Mouse (Mus musculus) heart, postnatal 0 days (tissue): ENCODE data around the gene March7. TPM values are rescaled to one million over a fixed set of nuclear protein-coding genes. Genes with fewer than 3 reads are reported as not detected.

Experiments used
- ATAC-seq: fragments of 200-750 bp; cut with Nextera tagmentation; 2 replicates; pipeline ENCODE4 v1.8.0; 2017; ENCODE audit warnings: low read depth, moderate number of reproducible peaks, moderate library complexity; ENCODE audit not compliant: insufficient read depth
- DNase-seq: peaks from one replicate; pipeline ENCODE4 v3.0.0-alpha.2; 2016; ENCODE audit warnings: low spot score
- H3K27ac ChIP-seq: fragments of 300-500 bp; sonication (generic); 2 replicates; pipeline ENCODE4 v1.5.1; 2014; ENCODE audit warnings: low read depth, mild to moderate bottlenecking
- H3K27me3 ChIP-seq: fragments of 300-500 bp; sonication (generic); 2 replicates; pipeline ENCODE4 v1.6.1; 2014; ENCODE audit warnings: low read length, mixed read lengths; ENCODE audit not compliant: control insufficient read depth, insufficient read depth
- H3K36me3 ChIP-seq: fragments of 300-500 bp; sonication (generic); replicated peaks from 2 replicates; pipeline ENCODE4 v1.6.1; 2014; ENCODE audit warnings: low read length, mixed read lengths; ENCODE audit not compliant: control insufficient read depth, insufficient read depth
- H3K4me1 ChIP-seq: fragments of 300-500 bp; sonication (generic); 2 replicates; pipeline ENCODE4 v1.6.1; 2014; ENCODE audit warnings: antibody characterized with exemption; ENCODE audit not compliant: control insufficient read depth, insufficient read depth
- H3K4me2 ChIP-seq: fragments of 300-500 bp; sonication (generic); 2 replicates; pipeline ENCODE4 v1.6.1; 2014; ENCODE audit warnings: low read depth, mild to moderate bottlenecking, low read length, moderate library complexity
- H3K4me3 ChIP-seq: fragments of 300-500 bp; sonication (generic); 2 replicates; pipeline ENCODE4 v1.5.1; 2014; ENCODE audit warnings: low read depth, low read length
- H3K9ac ChIP-seq: fragments of 300-500 bp; sonication (generic); replicated peaks from 2 replicates; pipeline ENCODE4 v1.6.1; 2014; ENCODE audit warnings: low read depth, low read length, mixed read lengths
- H3K9me3 ChIP-seq: fragments of 300-500 bp; sonication (generic); replicated peaks from 2 replicates; pipeline ENCODE4 v1.6.1; 2016; ENCODE audit warnings: low read length; ENCODE audit not compliant: control insufficient read depth
- CTCF ChIP-seq: IDR thresholded peaks from 2 replicates; pipeline ENCODE4 v1.5.1; 2016; ENCODE audit warnings: antibody characterized with exemption, control low read depth, low read depth
- EP300 ChIP-seq: IDR thresholded peaks from 2 replicates; pipeline ENCODE4 v1.6.1; 2016; ENCODE audit warnings: antibody characterized with exemption, low read depth
- WGBS: fragments of 180-500 bp; shearing (Covaris S2); extraction: QIAGEN DNeasy Blood & Tissue Kit; methylation state at CpG from one replicate; pipeline ENCODE4 v1.1.7; 2014; 5-methylcytosine and 5-hydroxymethylcytosine counted together
- polyA plus RNA-seq: library from polyadenylated mRNA; unstranded; fragments of >200 nt; fragmentation: Nextera tagmentation; extraction: Ambion mirVana; gene quantifications from 2 replicates; pipeline ENCODE4 v1.2.1, GENCODE M21; 2015
- total RNA-seq: library from RNA; depleted of rRNA; stranded (reverse); fragments of >200 nt; gene quantifications from 2 replicates; pipeline ENCODE4 v1.2.3, GENCODE M21; 2014; ENCODE audit warnings: low replicate concordance

March7 gene
- total and polyA plus RNA-seq, 2 experiments from 2014 or later, result 43.5 to 61.5 TPM

GRCm38 (mm10) chr2:60216547-60217153 is 7.0 kb downstream of the March7 start:
- H3K27ac ChIP-seq, result no peak overlapping the region
- H3K27me3 ChIP-seq, result no peaks in the 10 kb centered on the region
- TF ChIP-seq EP300 (no peak), CTCF (no peak)
- 67% methylated on average over 4 of the region's 4 CpGs for WGBS
- H3K36me3 ChIP-seq, result 0 out of 2 replicates have a peak, but pooled peaks cover 2% of the 10 kb centered on the region
- ATAC-seq (no peak), DNase-seq (no peak)
- no peak overlapping the region for H3K4me3 ChIP-seq
- peaks cover 47% of the 10 kb centered on the region for H3K4me1 ChIP-seq
- H3K9me3 ChIP-seq, result no peaks in the 10 kb centered on the region
- no peak overlapping the region for H3K9ac ChIP-seq
- H3K4me2 ChIP-seq, result no peak overlapping the region

- Histone ChIP-seq H3K9me3 (no peaks in the 10 kb centered on the region), H3K27ac (0 out of 2 replicates have a peak overlapping the region, but pooled peaks have one; percentile 30), H3K4me2 (no peak overlapping the region), H3K27me3 (no peaks in the 10 kb centered on the region), H3K36me3 (no peaks in the 10 kb centered on the region), H3K4me3 (no peak overlapping the region), H3K9ac (no peak overlapping the region), H3K4me1 (peaks cover 41% of the 10 kb centered on the region)
- no peak for ATAC-seq
- no peak for DNase-seq
- 56% methylated on average over 6 of the region's 6 CpGs for WGBS
- TF ChIP-seq CTCF, result no peak
These were observed 7.9 kb downstream of the March7 start for GRCm38 (mm10) chr2:60217620-60218019.

GRCm38 (mm10) chr2:60221236-60221635 is 11.5 kb downstream of the March7 start:
- Histone ChIP-seq H3K4me1 (peaks cover 27% of the 10 kb centered on the region), H3K9me3 (no peaks in the 10 kb centered on the region), H3K27me3 (no peaks in the 10 kb centered on the region), H3K36me3 (no peaks in the 10 kb centered on the region), H3K4me3 (no peak overlapping the region), H3K27ac (peak overlapping the region; percentile 58), H3K4me2 (no peak overlapping the region), H3K9ac (no peak overlapping the region)
- DNase-seq, result peak; percentile 45
- TF ChIP-seq CTCF (no peak), EP300 (no peak)
- peak; percentile 60; the same call in 1 of the 2 replicates for ATAC-seq
- WGBS, result 24% methylated on average over 6 of the region's 6 CpGs

GRCm38 (mm10) chr2:60221954-60222353 is 12.3 kb downstream of the March7 start:
- H3K4me2 ChIP-seq, result no peak overlapping the region
- ATAC-seq, result no peak
- no peak overlapping the region for H3K27ac ChIP-seq
- H3K9me3 ChIP-seq, result no peaks in the 10 kb centered on the region
- 67% methylated on average over 2 of the region's 2 CpGs for WGBS
- H3K9ac ChIP-seq, result no peak overlapping the region
- peaks cover 19% of the 10 kb centered on the region for H3K4me1 ChIP-seq
- TF ChIP-seq CTCF (no peak), EP300 (no peak)
- no peaks in the 10 kb centered on the region for H3K27me3 ChIP-seq
- H3K36me3 ChIP-seq, result no peaks in the 10 kb centered on the region
- H3K4me3 ChIP-seq, result no peak overlapping the region
- DNase-seq, result no peak

- no peak overlapping the region for H3K9ac ChIP-seq
- no peaks in the 10 kb centered on the region for H3K36me3 ChIP-seq
- no peak overlapping the region for H3K27ac ChIP-seq
- TF ChIP-seq EP300, result no peak
- no peak for TF ChIP-seq CTCF
- H3K4me3 ChIP-seq, result no peak overlapping the region
- H3K27me3 ChIP-seq, result no peaks in the 10 kb centered on the region
- no peak overlapping the region for H3K4me2 ChIP-seq
- peaks cover 8% of the 10 kb centered on the region for H3K4me1 ChIP-seq
- H3K9me3 ChIP-seq, result no peaks in the 10 kb centered on the region
- DNase-seq (no peak), ATAC-seq (no peak)
- 70% methylated on average over 1 of the region's 1 CpGs for WGBS
These were observed 13.8 kb downstream of the March7 start for GRCm38 (mm10) chr2:60223489-60223888.

- WGBS, result 81% methylated on average over 1 of the region's 1 CpGs
- TF ChIP-seq CTCF, result no peak
- TF ChIP-seq EP300, result no peak
- no peak for ATAC-seq
- Histone ChIP-seq H3K9me3 (no peaks in the 10 kb centered on the region), H3K4me2 (no peak overlapping the region), H3K4me3 (no peak overlapping the region), H3K9ac (no peak overlapping the region), H3K36me3 (peaks cover 30% of the 10 kb centered on the region), H3K4me1 (peaks cover under 1% of the 10 kb centered on the region; the same call in 1 of the 2 replicates), H3K27ac (no peak overlapping the region), H3K27me3 (no peaks in the 10 kb centered on the region)
- no peak for DNase-seq
These were observed 18.8 kb downstream of the March7 start for GRCm38 (mm10) chr2:60228470-60228869.
